In genomic region chr11:94629199-94629883, GRCm38 (mm10) we compare ENCODE assay signal across 8 mouse cellular contexts. TPM values are rescaled to one million over a fixed set of nuclear protein-coding genes. Genes with fewer than 3 reads are reported as not detected.
DNase-seq lines count a peak whose midpoint lies in the region; ATAC-seq and TF ChIP-seq lines count a peak whose summit lies in the region.

TSS of gene Lrrc59 (plus strand) at chr11:94629767.

- peaks cover 13% of the 10 kb centered on the region for H3K4me1 ChIP-seq in hindbrain, embryonic 14.5 days (replicated peaks; ENCODE audit: control insufficient read depth, insufficient read depth, low read length)

- in situ Hi-C loops in Patski (cut with MboI; ENCODE audit: low pct_unique_long_range_greater_than_20kb), result no loop called here

- TF ChIP-seq CTCF in Patski (IDR thresholded peaks at IDR 0.05), result peak; percentile 100

- peak within 1 kb of the TSS; percentile 75 for H3K27ac ChIP-seq in hindbrain, embryonic 14.5 days

- POLR2A ChIA-PET in Patski (lab: Charles Lee), result interaction anchor here (0.6 to 1.2 kb wide), 4 partner anchors 8 to 80 kb away, joined by 3 to 5 read pairs (median 4); partner anchors contain the start of genes Eme1, Mrpl27 and Rsad1

- CTCF ChIA-PET in Patski (lab: Charles Lee), result interaction anchor here (0.6 to 3.5 kb wide), 9 partner anchors 9 to 90 kb away, joined by 3 to 38 read pairs (median 4); no protein-coding TSS in a partner anchor

- peak; percentile 72 for ATAC-seq in Patski
- peak; percentile 93 for ATAC-seq in hindbrain, embryonic 14.5 days (ENCODE audit: low FRiP score)

- peak within 1 kb of the TSS; percentile 87 for H3K4me3 ChIP-seq in hindbrain, embryonic 14.5 days (replicated peaks; ENCODE audit: low read length)

- peaks cover 27% of the 10 kb centered on the region for H3K36me3 ChIP-seq in hindbrain, embryonic 14.5 days (replicated peaks; ENCODE audit: control insufficient read depth, insufficient read depth)

- DNase-seq in Patski (ENCODE audit: low read depth, low spot score), result peak; percentile 31
- peak; percentile 96 to 97 for DNase-seq in cerebellum, postnatal 14 days
- DNase-seq in frontal cortex, postnatal 25 days (ENCODE audit: low spot score in 2 of 2), result peak; percentile 93
- DNase-seq in hindbrain, embryonic 14.5 days (ENCODE audit: low spot score), result peak; percentile 94
- DNase-seq in layer of hippocampus, postnatal 36 days, result peak; percentile 93 to 95
- peak; percentile 95 for DNase-seq in lung, postnatal 36 days
- peak; percentile 94 for DNase-seq in retina, postnatal 1 day
- DNase-seq in urinary bladder, adult 18-20 months (ENCODE audit: low spot score in 2 of 2), result peak; percentile 92 to 93

- H3K4me2 ChIP-seq in hindbrain, embryonic 14.5 days (replicated peaks), result peak within 1 kb of the TSS; percentile 93

- H3K9me3 ChIP-seq in hindbrain, embryonic 14.5 days (ENCODE audit: control insufficient read depth, low read length), result no peaks in the 10 kb centered on the region

- WGBS in hindbrain, embryonic 14.5 days, result 6% methylated on average over 41 of the region's 41 CpGs

- H3K9ac ChIP-seq in hindbrain, embryonic 14.5 days, result peak within 1 kb of the TSS; percentile 88

- no peaks in the 10 kb centered on the region for H3K27me3 ChIP-seq in Patski
- no peaks in the 10 kb centered on the region for H3K27me3 ChIP-seq in hindbrain, embryonic 14.5 days (ENCODE audit: control insufficient read depth, insufficient read depth, low read length)

RNA-seq across cellular contexts. Expression of gene Lrrc59, which starts in this region (rescaled TPM):
- 157 TPM for polyA plus RNA-seq in Patski (2021)
- 132 and 139 TPM in 2 replicates for polyA plus RNA-seq in hindbrain, embryonic 14.5 days (2014; fragmentation: Nextera tagmentation; extraction: Ambion mirVana)
- 10 to 100 TPM; 78.7 to 81.1 TPM for total RNA-seq in layer of hippocampus, postnatal 36 days (2021)

Comparison
In these comparisons a context has a peak if more than half of its experiments do, and no peak if none do; other contexts are left out.
1. Peak in every context shown above with its lines: DNase-seq, ATAC-seq, H3K4me3 ChIP-seq and H3K27ac ChIP-seq.
2. DNase-seq: peak in every context shown above with its lines; median percentile 96 in cerebellum, postnatal 14 days; 95 in lung, postnatal 36 days; 94 in hindbrain, embryonic 14.5 days; 94 in layer of hippocampus, postnatal 36 days; 94 in retina, postnatal 1 day; 93 in frontal cortex, postnatal 25 days; 92 in urinary bladder, adult 18-20 months; 31 in Patski.